Mouse (Mus musculus): ENCODE measurements around the gene Ftsj1.

GRCm38 (mm10) chrX:8233602-8234001 lies 18.6 kb downstream of the Ftsj1 start:
- no peak for TF ChIP-seq POLR2A (IDR thresholded peaks at IDR 0.05; ENCODE audit: control insufficient read depth, low read depth, low read length)
- TF ChIP-seq CTCF (IDR thresholded peaks at IDR 0.05; ENCODE audit: control insufficient read depth, insufficient read depth, insufficient replicate concordance, low read depth, low read length): no peak
